Mouse (Mus musculus) central nervous system, embryonic 18 days (tissue): ENCODE results near the gene Gm13696. TPM values are rescaled to one million over a fixed set of nuclear protein-coding genes. Genes with fewer than 3 reads are reported as not detected.

Experiments used
- polyA plus RNA-seq: library from polyadenylated mRNA; depleted of rRNA; stranded (reverse); fragments of >200 nt; gene quantifications from 2 replicates; pipeline ENCODE4 v1.2.3, GENCODE M21; 2012; rRNA removed

Gm13696 gene
- polyA plus RNA-seq: not detected in 2 replicates

GRCm38 (mm10) chr2:83972823-83973222, at the start of gene Gm13696:
Gm13696 (plus strand) TSS chr2:83973123.

GRCm38 (mm10) chr2:83940931-83941361, 32.0 kb upstream of the Gm13696 start, which contains the start of gene Zswim2:
Zswim2 (minus strand) TSS chr2:83941228.

GRCm38 (mm10) chr2:83955393-83955792, 17.5 kb upstream of the Gm13696 start, which contains the start of gene Gm13698:
Gm13698 (plus strand) TSS chr2:83955693.

GRCm38 (mm10) chr2:83961203-83961602, 11.7 kb upstream of the Gm13696 start, which contains the start of gene Gm13693:
Gm13693 (plus strand) TSS chr2:83961503.

GRCm38 (mm10) chr2:83967013-83967412, 5.9 kb upstream of the Gm13696 start, which contains the start of gene Gm13695:
Gm13695 (plus strand) TSS chr2:83967313.

GRCm38 (mm10) chr2:83978633-83979032, 5.7 kb downstream of the Gm13696 start, which contains the start of gene Gm13694:
Gm13694 (plus strand) TSS chr2:83978933.

GRCm38 (mm10) chr2:83984443-83984842, 11.5 kb downstream of the Gm13696 start, which contains the start of gene Gm13697:
Gm13697 (plus strand) TSS chr2:83984743.

GRCm38 (mm10) chr2:83990253-83990652, 17.3 kb downstream of the Gm13696 start, which contains the start of gene Gm13691:
Gm13691 (plus strand) TSS chr2:83990553.

Other genes starting within 250 kb of the Gm13696 start
- gene Itgav, start 248.7 kb upstream of the Gm13696 start, polyA plus RNA-seq: 15.0 and 16.2 TPM in 2 replicates
- gene Fam171b, start 160.5 kb upstream of the Gm13696 start, polyA plus RNA-seq: 61.6 and 64.3 TPM in 2 replicates
- 0.03 TPM in 1 of 2 replicates, not detected in the other for gene Zswim2, start 31.9 kb upstream of the Gm13696 start, polyA plus RNA-seq
- not detected in 2 replicates for gene Gm13698, start 17.4 kb upstream of the Gm13696 start, polyA plus RNA-seq
- not detected in 2 replicates for gene Gm13693, start 11.6 kb upstream of the Gm13696 start, polyA plus RNA-seq
- gene Gm13695, start 5.8 kb upstream of the Gm13696 start, polyA plus RNA-seq: not detected in 2 replicates
- not detected in 2 replicates for gene Gm13694, start 5.8 kb downstream of the Gm13696 start, polyA plus RNA-seq
- not detected in 2 replicates for gene Gm13697, start 11.6 kb downstream of the Gm13696 start, polyA plus RNA-seq
- not detected in 2 replicates for gene Gm13691, start 17.4 kb downstream of the Gm13696 start, polyA plus RNA-seq